Mouse (Mus musculus) lung, postnatal 36 days (tissue): ENCODE measurements around the gene Ccnb1.
"Not testable (repeated sequence)": the region's sequence is repeated elsewhere in the genome, so short reads cannot be mapped to it uniquely, and the experiment has no call there.

Experiments used
- DNase-seq: peaks from one replicate; pipeline ENCODE4 v3.0.0; 2022; ENCODE audit warnings: mixed read lengths

Gene Ccnb1

DNA sequence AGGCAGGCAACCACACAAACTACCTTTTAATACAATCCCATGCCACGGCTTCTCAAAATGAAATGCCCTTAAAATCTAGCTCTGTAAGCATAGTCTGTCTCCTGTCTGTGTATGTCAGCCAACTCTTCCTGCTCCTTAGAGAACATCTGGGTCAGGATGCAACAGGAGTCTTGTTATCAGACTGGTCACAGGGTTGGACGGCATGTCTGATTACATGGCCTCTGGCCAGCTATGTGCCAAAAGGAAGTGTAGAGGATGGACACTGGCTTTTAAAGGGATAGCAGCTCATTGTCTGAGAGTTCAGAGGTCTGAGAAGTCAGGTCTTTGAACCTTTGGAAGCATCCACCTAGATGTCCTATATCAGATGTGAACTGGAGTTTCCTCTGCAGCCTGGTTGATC lies 31.0 kb downstream of the Ccnb1 start:
- DNase-seq: peak; percentile 76

DNA sequence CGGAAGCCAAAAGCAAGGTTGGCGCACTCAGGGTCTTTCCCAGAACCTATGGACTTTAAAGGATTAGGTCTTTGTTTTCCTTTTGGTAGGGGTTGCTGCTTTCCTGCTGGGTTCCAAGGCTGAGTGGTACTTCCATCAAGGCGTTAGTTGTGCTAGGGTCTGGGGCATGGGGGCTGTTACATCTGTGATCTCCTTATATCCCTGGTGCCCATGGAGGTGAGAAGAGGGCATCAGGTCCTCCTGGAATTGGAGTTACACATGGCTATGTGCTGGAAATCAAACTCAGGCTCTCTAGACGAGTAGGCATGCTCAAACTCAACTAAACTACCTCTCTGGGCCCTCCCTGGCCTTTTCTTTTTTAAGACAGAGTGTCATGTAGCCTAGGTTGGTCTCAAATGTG lies 32.2 kb downstream of the Ccnb1 start:
- no peak for DNase-seq

DNA sequence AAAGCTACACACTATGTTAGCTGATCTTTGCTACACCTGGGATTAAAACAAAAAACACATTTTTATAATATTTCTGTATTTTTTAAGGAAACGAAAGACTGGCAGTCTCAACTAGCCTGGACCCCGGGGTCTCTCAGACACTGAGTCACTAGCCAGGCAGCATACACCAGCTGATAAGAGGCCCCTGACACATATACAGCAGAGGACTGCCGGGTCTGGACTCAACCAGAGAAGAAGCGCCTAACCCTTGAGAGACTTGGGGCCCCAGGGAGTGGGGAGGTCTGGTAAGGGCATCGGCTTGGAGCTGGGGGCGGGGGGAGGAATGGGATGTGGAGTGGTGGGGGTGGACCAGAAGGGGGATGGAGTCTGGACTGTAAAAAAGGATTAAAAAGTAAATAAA lies 33.4 kb downstream of the Ccnb1 start:
- no peak for DNase-seq

GRCm38 (mm10) chr13:100752529-100752928 lies 33.8 kb downstream of the Ccnb1 start:
- DNase-seq: no peak

GRCm38 (mm10) chr13:100751402-100751801 lies 35.0 kb downstream of the Ccnb1 start:
- DNase-seq: no peak

DNA sequence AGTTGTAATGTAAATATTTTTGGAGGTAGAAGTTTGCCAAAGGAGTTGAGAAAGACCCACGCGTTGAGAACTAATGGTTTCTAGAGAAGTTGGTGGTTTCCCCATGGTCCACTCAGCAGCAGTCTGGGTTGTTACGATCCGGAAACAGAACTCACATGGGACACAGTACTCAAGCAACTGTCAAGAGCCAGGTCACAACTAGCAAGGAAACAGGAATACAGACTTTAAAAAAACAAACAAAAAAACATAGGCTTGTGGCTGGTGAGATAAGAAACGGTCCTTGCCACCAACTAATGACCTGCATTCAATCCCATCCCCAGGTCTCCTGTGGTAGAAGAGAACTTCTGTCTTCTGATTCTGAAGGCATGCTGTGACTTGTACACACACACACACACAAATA lies 35.6 kb downstream of the Ccnb1 start:
- no peak for DNase-seq

- peak; percentile 5 for DNase-seq
Measured at GRCm38 (mm10) chr13:100748638-100749037, 37.7 kb downstream of the Ccnb1 start.

DNA sequence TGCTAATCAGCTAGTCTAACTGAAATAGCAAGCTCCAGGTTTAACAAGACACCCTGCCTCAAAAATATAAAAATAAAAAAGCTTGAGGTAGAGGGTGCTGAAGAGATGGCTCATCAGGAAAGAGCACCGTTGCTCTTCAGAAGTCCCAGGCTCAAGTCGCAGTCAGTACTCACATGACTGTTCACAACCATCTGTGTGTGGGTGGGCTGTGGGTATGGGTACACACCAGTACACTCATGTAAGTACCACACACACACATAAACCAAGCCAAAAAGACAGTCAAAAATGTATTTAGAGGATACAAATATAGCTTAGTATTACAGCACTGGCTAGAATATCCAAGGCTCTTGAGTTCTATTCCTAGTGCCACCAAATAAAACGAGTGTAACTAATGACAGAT lies 40.3 kb downstream of the Ccnb1 start:
- no peak for DNase-seq

GRCm38 (mm10) chr13:100744036-100744744 lies 42.2 kb downstream of the Ccnb1 start, which contains the start of gene Mrps36:
Mrps36 (minus strand) TSS chr13:100744659.
- DNase-seq: peak; percentile 98

DNA sequence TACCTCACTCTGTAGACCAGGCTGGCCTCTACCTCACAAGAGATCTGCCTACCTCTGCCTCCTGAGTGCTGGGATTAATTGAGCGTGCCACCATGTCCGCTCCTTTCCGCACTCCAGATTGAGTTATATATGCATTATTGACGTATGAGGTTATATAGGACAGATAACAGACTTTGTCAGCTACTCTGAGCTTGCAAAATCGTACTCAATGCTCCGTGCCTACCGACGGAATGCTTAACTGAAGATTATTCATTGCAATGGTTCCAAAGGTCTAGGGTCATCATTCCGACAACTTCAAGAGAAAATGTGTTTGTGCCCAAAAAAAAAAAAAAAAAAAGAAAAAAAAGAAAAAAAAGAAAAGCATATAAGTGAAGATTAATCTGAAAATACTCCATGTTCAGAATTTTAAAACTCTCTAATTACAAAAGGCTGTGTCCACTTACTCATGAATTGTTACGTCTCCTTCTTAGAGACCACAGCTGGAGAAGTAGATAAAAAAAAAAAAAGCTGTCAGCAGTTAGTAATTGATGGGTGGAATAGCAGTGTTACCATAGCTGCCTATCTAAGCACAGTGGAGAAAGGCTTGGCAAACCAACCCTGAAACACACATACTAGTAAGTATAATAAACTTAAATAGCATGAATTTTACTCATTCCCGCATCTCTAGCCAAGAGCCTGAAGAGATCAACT lies 42.9 kb downstream of the Ccnb1 start:
- no peak for DNase-seq

DNA sequence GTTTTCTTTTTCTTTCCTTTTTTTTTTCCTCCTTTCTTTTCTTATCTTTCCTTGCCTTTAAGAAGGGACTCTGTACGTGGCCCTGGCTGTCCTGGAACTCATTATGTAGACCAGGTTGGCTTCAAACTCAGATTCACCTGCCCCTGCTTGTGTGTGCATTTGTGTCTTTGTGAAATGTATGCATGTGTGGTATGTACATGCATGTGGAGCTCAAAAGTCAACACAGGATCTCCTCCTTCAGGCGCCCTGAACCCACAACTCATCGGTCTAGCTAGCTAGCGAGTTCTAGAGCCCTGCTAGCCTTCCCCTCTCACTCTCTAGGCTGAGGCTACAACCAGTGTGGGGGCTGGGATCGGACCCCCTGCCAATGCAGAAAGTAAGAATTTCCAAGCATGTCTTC lies 43.5 kb downstream of the Ccnb1 start:
- no peak for DNase-seq

- DNase-seq: no peak
Measured at GRCm38 (mm10) chr13:100732756-100733155, 53.6 kb downstream of the Ccnb1 start.

- not testable (repeated sequence) for DNase-seq
Measured at GRCm38 (mm10) chr13:100731462-100732046, 54.8 kb downstream of the Ccnb1 start.

DNA sequence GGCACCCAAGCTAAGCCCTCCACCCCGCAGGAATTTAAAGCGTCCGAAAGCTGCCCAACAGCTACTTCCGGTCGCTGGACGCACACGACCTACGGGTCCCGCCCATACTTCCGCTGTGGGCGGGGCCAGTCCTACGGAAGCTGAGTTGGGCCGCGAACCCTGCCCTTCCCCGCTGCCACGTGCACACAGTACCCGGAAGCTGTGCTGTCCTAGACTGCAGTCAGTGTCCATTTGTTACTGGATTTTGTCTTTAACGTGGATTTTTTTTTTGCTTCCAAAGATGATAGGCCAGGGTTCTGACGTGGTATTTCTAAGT lies 55.6 kb downstream of the Ccnb1 start, which contains the start of gene Cdk7:
Cdk7 (minus strand) TSS at position 79 of the 316 bp plus-strand sequence.
- DNase-seq: peak; percentile 95

GRCm38 (mm10) chr13:100730153-100730860 lies 56.1 kb downstream of the Ccnb1 start:
- DNase-seq: no peak
